Mouse (Mus musculus) MEL (cell line): ENCODE measurements around the gene Zfp607b. TPM values are rescaled to one million over a fixed set of nuclear protein-coding genes. Genes with fewer than 3 reads are reported as not detected.

ENCODE experiments used
- DNase-seq: peaks from one replicate; pipeline ENCODE4 v3.0.0; 2011; ENCODE audit warnings: low read depth, low spot score
- H3K27ac ChIP-seq: 2 replicates; pipeline ENCODE4 v1.5.1; 2012; ENCODE audit warnings: low read depth, mild to moderate bottlenecking, control low read depth, low read length, moderate library complexity; ENCODE audit not compliant: control insufficient read depth
- H3K27me3 ChIP-seq, 2 experiments: fragments of 150-350 bp in 1 of 2; sonication (generic) in 1 of 2; 2 replicates each; pipeline ENCODE4 v1.6.1; 2012; ENCODE audit warnings: low read length in 2 of 2, mild to moderate bottlenecking in 2 of 2, improper control_type of control experiment in 1 of 2, moderate library complexity in 1 of 2; ENCODE audit not compliant: insufficient read depth in 2 of 2, control insufficient read depth in 1 of 2
- H3K36me3 ChIP-seq, 2 experiments: 2 replicates each; pipeline ENCODE4 v1.6.1; 2012 to 2014; ENCODE audit warnings: low read length in 2 of 2, improper control_type of control experiment in 1 of 2, inconsistent platforms in 1 of 2, mild to moderate bottlenecking in 1 of 2; ENCODE audit not compliant: insufficient read depth in 2 of 2, control insufficient read depth in 1 of 2
- H3K4me1 ChIP-seq, 2 experiments: fragments of 150-350 bp in 1 of 2; sonication (generic) in 1 of 2; 2 replicates each; pipeline ENCODE4 v1.6.1; 2012; ENCODE audit warnings: low read length in 2 of 2, improper control_type of control experiment in 1 of 2, mild to moderate bottlenecking in 1 of 2; ENCODE audit not compliant: insufficient read depth in 2 of 2, control insufficient read depth in 1 of 2
- H3K4me3 ChIP-seq, 2 experiments: fragments of 150-350 bp in 1 of 2; sonication (generic) in 1 of 2; 2 replicates each; pipeline ENCODE4 v1.5.1; 2012; ENCODE audit warnings: low read depth in 2 of 2, low read length in 2 of 2, mild to moderate bottlenecking in 2 of 2, moderate library complexity in 2 of 2, control low read depth in 1 of 2, improper control_type of control experiment in 1 of 2; ENCODE audit not compliant: control insufficient read depth in 1 of 2, insufficient read depth in 1 of 2
- H3K79me2 ChIP-seq: 2 replicates; pipeline ENCODE4 v1.6.1; 2012; ENCODE audit warnings: mild to moderate bottlenecking, low read length, moderate library complexity; ENCODE audit not compliant: control insufficient read depth, poor library complexity, insufficient read depth
- H3K9ac ChIP-seq: 2 replicates; pipeline ENCODE4 v1.6.1; 2012; ENCODE audit warnings: low read depth, mild to moderate bottlenecking, control low read depth, low read length, moderate library complexity; ENCODE audit not compliant: control insufficient read depth, poor library complexity, severe bottlenecking
- H3K9me3 ChIP-seq: fragments of 150-350 bp; sonication (generic); replicated peaks from 2 replicates; pipeline ENCODE4 v1.6.1; 2012; ENCODE audit warnings: mild to moderate bottlenecking, low read length, improper control_type of control experiment, moderate library complexity; ENCODE audit not compliant: insufficient read depth
- CHD1 ChIP-seq: IDR thresholded peaks from 2 replicates; pipeline ENCODE4 v1.6.1; 2012; ENCODE audit warnings: low read depth, mild to moderate bottlenecking, inconsistent platforms, low read length, improper control_type of control experiment
- CHD2 ChIP-seq: IDR thresholded peaks from 2 replicates; pipeline ENCODE4 v1.6.1; 2011; ENCODE audit warnings: low read length, improper control_type of control experiment
- E2F4 ChIP-seq: IDR thresholded peaks from 2 replicates; pipeline ENCODE4 v1.6.1; 2011; ENCODE audit warnings: low read depth, low read length, improper control_type of control experiment, borderline replicate concordance
- EP300 ChIP-seq, 2 experiments: IDR thresholded peaks; 2 replicates each; pipeline ENCODE4 v1.6.1; 2011; ENCODE audit warnings: improper control_type of control experiment in 2 of 2, low read length in 2 of 2, low read depth in 1 of 2, mild to moderate bottlenecking in 1 of 2
- ETS1 ChIP-seq: IDR thresholded peaks from 2 replicates; pipeline ENCODE4 v1.6.1; 2012; ENCODE audit warnings: low read depth, mild to moderate bottlenecking, inconsistent platforms, low read length, improper control_type of control experiment, moderate library complexity
- GABPA ChIP-seq: IDR thresholded peaks from 2 replicates; pipeline ENCODE4 v1.6.1; 2012; ENCODE audit warnings: low read depth, mild to moderate bottlenecking, inconsistent platforms, low read length, improper control_type of control experiment, moderate library complexity
- JUND ChIP-seq: IDR thresholded peaks from 2 replicates; pipeline ENCODE4 v1.6.1; 2011; ENCODE audit warnings: low read depth, mild to moderate bottlenecking, improper control_type of control experiment, low read length
- KAT2A ChIP-seq: conservative IDR thresholded peaks from 2 replicates; pipeline ENCODE4 v1.6.1; 2012; ENCODE audit warnings: low read depth, low read length, improper control_type of control experiment, inconsistent platforms
- MAFK ChIP-seq: IDR thresholded peaks from 2 replicates; pipeline ENCODE4 v1.6.1; 2011; ENCODE audit warnings: low read depth, mild to moderate bottlenecking, low read length, improper control_type of control experiment, borderline replicate concordance
- MAX ChIP-seq: IDR thresholded peaks from 2 replicates; pipeline ENCODE4 v1.6.1; 2011; ENCODE audit warnings: low read length, improper control_type of control experiment
- MAZ ChIP-seq: IDR thresholded peaks from 2 replicates; pipeline ENCODE4 v1.6.1; 2012; ENCODE audit warnings: low read depth, mild to moderate bottlenecking, inconsistent platforms, low read length, improper control_type of control experiment
- MYB ChIP-seq: IDR thresholded peaks from 2 replicates; pipeline ENCODE4 v1.6.1; 2011; ENCODE audit warnings: mild to moderate bottlenecking, low read depth, low read length, improper control_type of control experiment
- NELFE ChIP-seq: IDR thresholded peaks from 2 replicates; pipeline ENCODE4 v1.6.1; 2011; ENCODE audit warnings: low read depth, low read length, improper control_type of control experiment
- NRF1 ChIP-seq: IDR thresholded peaks from 2 replicates; pipeline ENCODE4 v1.6.1; 2014; ENCODE audit warnings: low read depth, mild to moderate bottlenecking, inconsistent platforms, low read length, improper control_type of control experiment, moderate library complexity; ENCODE audit not compliant: poor library complexity, insufficient read depth, severe bottlenecking
- POLR2A ChIP-seq, 2 experiments: IDR thresholded peaks; 2 replicates each; pipeline ENCODE4 v1.6.1; 2011 to 2012; ENCODE audit warnings: low read length in 2 of 2, mild to moderate bottlenecking in 2 of 2, control low read depth in 1 of 2, improper control_type of control experiment in 1 of 2, low read depth in 1 of 2, moderate library complexity in 1 of 2; ENCODE audit not compliant: control insufficient read depth in 1 of 2, insufficient read depth in 1 of 2, poor library complexity in 1 of 2
- POLR2AphosphoS2 ChIP-seq: IDR thresholded peaks from 2 replicates; pipeline ENCODE4 v1.6.1; 2011; ENCODE audit warnings: low read length, improper control_type of control experiment
- RAD21 ChIP-seq: IDR thresholded peaks from 2 replicates; pipeline ENCODE4 v1.6.1; 2011; ENCODE audit warnings: mild to moderate bottlenecking, low read depth, low read length, improper control_type of control experiment
- SIN3A ChIP-seq: IDR thresholded peaks from 2 replicates; pipeline ENCODE4 v1.6.1; 2012; ENCODE audit warnings: low read length, improper control_type of control experiment, inconsistent platforms
- USF1 ChIP-seq: IDR thresholded peaks from 2 replicates; pipeline ENCODE4 v1.6.1; 2014; ENCODE audit warnings: low read depth, mild to moderate bottlenecking, inconsistent platforms, low read length, improper control_type of control experiment, moderate library complexity
- USF2 ChIP-seq, 2 experiments: IDR thresholded peaks; 2 replicates each; pipeline ENCODE4 v1.6.1; 2011 to 2012; ENCODE audit warnings: improper control_type of control experiment in 2 of 2, low read length in 2 of 2, borderline replicate concordance in 1 of 2, inconsistent platforms in 1 of 2, low read depth in 1 of 2, mild to moderate bottlenecking in 1 of 2; ENCODE audit not compliant: insufficient read depth in 1 of 2
- ZC3H11A ChIP-seq: IDR thresholded peaks from 2 replicates; pipeline ENCODE4 v1.6.1; 2012; ENCODE audit warnings: low read depth, mild to moderate bottlenecking, inconsistent platforms, low read length, improper control_type of control experiment
- ZNF384 ChIP-seq: IDR thresholded peaks from 2 replicates; pipeline ENCODE4 v1.6.1; 2012; ENCODE audit warnings: low read depth, mild to moderate bottlenecking, inconsistent platforms, low read length, improper control_type of control experiment
- polyA plus RNA-seq, 2 experiments: library from polyadenylated mRNA; stranded (reverse) in 1 of 2; unstranded in 1 of 2; fragments of >175 nt in 1 of 2; fragments of >200 nt in 1 of 2; gene quantifications; 2 replicates each; pipeline versions ENCODE4 v1.2.1 to v1.2.4; 2012; ENCODE audit warnings: low replicate concordance in 2 of 2, low read depth in 1 of 2; ENCODE audit not compliant: insufficient read length in 2 of 2, insufficient read depth in 1 of 2, missing spikeins in 1 of 2
- total RNA-seq: library from RNA; depleted of rRNA; stranded (reverse); fragments of 300-350 nt; gene quantifications from 2 replicates; pipeline ENCODE4 v1.2.3, GENCODE M21; 2012

Zfp607b gene
- total and polyA plus RNA-seq, 3 experiments = 1.6 to 2.3 TPM; not detected in 1

DNA sequence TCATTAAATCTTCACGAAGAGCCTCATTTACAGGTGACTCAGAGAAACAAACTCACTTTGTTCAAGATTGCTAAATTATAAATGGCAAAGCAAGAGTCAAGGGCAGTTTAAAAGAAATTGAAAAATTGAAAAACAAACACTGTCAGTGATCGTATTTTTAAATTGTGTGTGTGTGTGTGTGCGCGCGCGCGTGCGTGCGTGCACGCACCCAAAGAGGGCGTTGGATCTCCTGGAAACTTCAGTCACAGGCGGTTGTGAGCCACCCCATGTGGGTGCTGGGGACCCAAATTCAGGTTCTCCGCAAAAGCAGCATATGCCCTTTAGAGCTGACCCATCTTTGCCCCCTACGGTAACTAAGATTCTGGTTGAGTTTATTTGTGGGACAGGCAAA lies 13.9 kb upstream of the Zfp607b start:
- TF ChIP-seq NRF1 = peak; percentile 72
- TF ChIP-seq MAZ = no peak
- 0 out of 2 replicates have a peak, but pooled peaks have one; percentile 8 for TF ChIP-seq SIN3A
- TF ChIP-seq ETS1 = no peak
- TF ChIP-seq NELFE = peak; percentile 31; the same call in 1 of the 2 replicates
- no peak for TF ChIP-seq JUND
- H3K9ac ChIP-seq = peak overlapping the region; percentile 99
- H3K27me3 ChIP-seq = no peaks in the 10 kb centered on the region
- H3K79me2 ChIP-seq = peaks cover 10% of the 10 kb centered on the region
- H3K4me1 ChIP-seq = peaks cover 2 to 21% of the 10 kb centered on the region in 2 experiments; a peak in 3 of 4 replicates
- H3K4me3 ChIP-seq = peak overlapping the region; percentile 71 to 99
- H3K9me3 ChIP-seq = no peaks in the 10 kb centered on the region
- peaks cover 0 to 13% of the 10 kb centered on the region in 2 experiments; a peak in 2 of 4 replicates for H3K36me3 ChIP-seq
- H3K27ac ChIP-seq = peak overlapping the region; percentile 100
- peak; percentile 79 for DNase-seq

DNA sequence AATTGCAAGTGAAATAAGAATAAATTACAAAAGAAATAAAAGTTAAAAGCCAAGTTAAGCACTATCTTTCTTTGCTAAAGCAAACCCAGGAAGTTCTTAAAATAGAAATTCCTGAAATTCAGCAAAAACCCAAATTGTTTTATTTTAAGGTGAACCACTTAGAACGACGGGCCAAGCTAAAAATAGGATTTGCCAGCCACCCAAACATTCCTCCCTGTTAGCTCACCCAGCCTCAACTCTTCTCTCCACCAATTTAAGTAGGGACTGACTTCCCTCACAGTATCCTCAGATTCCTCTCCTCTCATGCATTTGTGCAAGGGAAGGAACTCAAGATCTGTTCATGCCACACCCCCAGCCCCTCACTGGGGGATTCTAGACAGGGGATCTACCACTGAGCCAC lies 5.9 kb upstream of the Zfp607b start:
- TF ChIP-seq RAD21 = no peak
- TF ChIP-seq MAFK = no peak
- no peak for TF ChIP-seq ETS1
- no peak for TF ChIP-seq GABPA
- TF ChIP-seq POLR2AphosphoS2 = no peak
- no peak for TF ChIP-seq NRF1
- TF ChIP-seq CHD1 = no peak
- no peak for TF ChIP-seq MYB
- no peak for TF ChIP-seq CHD2
- TF ChIP-seq POLR2A (IDR thresholded peaks at IDR 0.05; ENCODE audit: control insufficient read depth in 1 of 2, insufficient read depth in 1 of 2, low read depth in 1 of 2, low read length in 2 of 2, poor library complexity in 1 of 2) = no peak
- TF ChIP-seq MAX = no peak
- no peak for TF ChIP-seq NELFE
- TF ChIP-seq USF2 (IDR thresholded peaks at IDR 0.05; ENCODE audit: borderline replicate concordance in 1 of 2, insufficient read depth in 1 of 2, low read depth in 1 of 2, low read length in 2 of 2) = no peak
- no peak for TF ChIP-seq E2F4
- TF ChIP-seq EP300 (IDR thresholded peaks at IDR 0.05; ENCODE audit: low read depth in 1 of 2, low read length in 2 of 2) = no peak
- no peak for TF ChIP-seq ZC3H11A
- TF ChIP-seq USF1 = no peak
- no peak for TF ChIP-seq KAT2A
- TF ChIP-seq ZNF384 = no peak
- no peaks in the 10 kb centered on the region for H3K27me3 ChIP-seq
- H3K9me3 ChIP-seq = no peaks in the 10 kb centered on the region
- H3K27ac ChIP-seq = no peak overlapping the region
- no peak overlapping the region for H3K9ac ChIP-seq
- H3K36me3 ChIP-seq = no peaks in the 10 kb centered on the region; a peak in 1 of 4 replicates
- no peak for DNase-seq
- peaks cover 0 to 2% of the 10 kb centered on the region in 2 experiments; a peak in 1 of 4 replicates for H3K4me1 ChIP-seq
- no peak overlapping the region for H3K4me3 ChIP-seq
- no peaks in the 10 kb centered on the region; the same call in 1 of the 2 replicates for H3K79me2 ChIP-seq
